Mouse (Mus musculus): ENCODE measurements at regions not wholly inside any gene's neighbourhood (a gene's known extent, or its start where the extent isn't known, plus 50 kb on each side); places are given as distances from the start of the nearest gene placed in this dataset.

GRCm38 (mm10) chr10:66552919-66553318 lies 543.0 kb upstream of the Jmjd1c start:
- TF ChIP-seq CTCF (IDR thresholded peaks at IDR 0.05; ENCODE audit: insufficient read depth, low read length) = no peak
- no peak for TF ChIP-seq POLR2A (IDR thresholded peaks at IDR 0.05; ENCODE audit: borderline replicate concordance, extremely low read depth, low read depth, low read length)

Data from lung, adult 2 months (tissue).